Mouse (Mus musculus) retina, adult 2 months (tissue): Measurements from ENCODE around the gene Gm43302.
"Not testable (repeated sequence)": the region's sequence is repeated elsewhere in the genome, so short reads cannot be mapped to it uniquely, and the experiment has no call there.

Experiments used
- DNase-seq: peaks from one replicate; pipeline ENCODE4 v3.0.0-alpha.2; 2012; ENCODE audit warnings: low read depth, low spot score

Gm43302 gene

GRCm38 (mm10) chr5:105199149-105199548 lies 94.3 kb downstream of the Gm43302 start:
- DNase-seq: not testable (repeated sequence)

DNA sequence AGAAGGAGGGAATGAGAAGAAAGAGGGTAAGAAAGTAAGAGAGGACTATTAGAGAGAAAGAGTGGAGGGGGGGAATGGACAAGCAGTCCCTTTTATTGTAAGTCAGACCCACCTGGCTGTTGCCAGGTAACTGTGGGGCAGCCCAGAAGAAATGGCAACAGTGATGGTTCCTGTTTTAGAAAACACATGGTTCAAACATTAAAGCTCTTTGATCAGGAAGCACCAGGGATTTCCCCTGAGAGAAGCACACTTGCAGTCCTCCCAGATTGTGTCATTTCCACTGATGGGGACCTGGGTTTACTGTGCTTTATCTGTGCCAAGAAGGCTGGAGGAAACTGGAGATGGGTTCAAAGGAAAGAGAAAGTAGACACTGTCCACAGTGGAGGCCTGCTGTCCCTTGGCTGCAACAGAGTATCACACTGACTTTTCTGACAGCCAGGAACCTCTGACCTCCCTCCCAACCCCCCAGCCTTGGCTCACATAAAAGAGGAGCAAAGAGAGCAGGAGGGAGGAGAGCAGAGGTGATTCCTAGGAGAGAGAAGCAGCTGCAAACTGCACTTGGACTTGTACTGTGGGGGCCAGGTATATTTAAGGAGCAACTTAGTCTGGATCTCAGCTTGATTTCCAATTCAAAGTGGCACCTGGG lies 95.5 kb downstream of the Gm43302 start:
- not testable (repeated sequence) for DNase-seq

- not testable (repeated sequence) for DNase-seq
Observed at GRCm38 (mm10) chr5:105196308-105196707, 97.2 kb downstream of the Gm43302 start.

DNA sequence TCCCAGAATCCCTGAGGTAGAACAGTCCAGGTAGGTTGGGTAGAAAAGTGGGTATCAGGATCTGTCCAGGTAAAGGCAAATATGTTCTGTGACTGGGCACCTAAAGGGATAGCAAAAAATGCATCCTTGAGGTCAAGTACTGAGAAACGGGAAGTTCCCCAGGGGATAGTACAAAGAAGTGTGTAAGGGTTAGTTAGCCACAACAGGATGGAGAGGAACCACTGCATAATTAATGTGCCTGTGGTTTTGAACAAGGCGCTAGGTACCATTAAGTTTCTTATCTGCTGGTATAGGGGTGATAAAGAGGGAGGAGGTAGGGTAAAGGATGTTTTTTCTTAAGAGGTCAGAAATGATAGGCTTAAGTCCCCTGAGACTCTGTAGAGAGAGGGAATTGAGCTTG lies 101.0 kb downstream of the Gm43302 start:
- not testable (repeated sequence) for DNase-seq

GRCm38 (mm10) chr5:105181446-105181845 lies 112.0 kb downstream of the Gm43302 start:
- DNase-seq: no peak
